Mouse (Mus musculus): Measurements from ENCODE around the gene Haghl.
"Not testable (repeated sequence)": the region's sequence is repeated elsewhere in the genome, so short reads cannot be mapped to it uniquely, and the experiment has no call there.

The Haghl gene

GRCm38 (mm10) chr17:25818851-25819780 is 33.6 kb upstream of the Haghl start:
- no peak for DNase-seq (ENCODE audit: low spot score)

- DNase-seq (ENCODE audit: low spot score) = no peak
These were observed 32.2 kb upstream of the Haghl start for GRCm38 (mm10) chr17:25817662-25818061.

DNA sequence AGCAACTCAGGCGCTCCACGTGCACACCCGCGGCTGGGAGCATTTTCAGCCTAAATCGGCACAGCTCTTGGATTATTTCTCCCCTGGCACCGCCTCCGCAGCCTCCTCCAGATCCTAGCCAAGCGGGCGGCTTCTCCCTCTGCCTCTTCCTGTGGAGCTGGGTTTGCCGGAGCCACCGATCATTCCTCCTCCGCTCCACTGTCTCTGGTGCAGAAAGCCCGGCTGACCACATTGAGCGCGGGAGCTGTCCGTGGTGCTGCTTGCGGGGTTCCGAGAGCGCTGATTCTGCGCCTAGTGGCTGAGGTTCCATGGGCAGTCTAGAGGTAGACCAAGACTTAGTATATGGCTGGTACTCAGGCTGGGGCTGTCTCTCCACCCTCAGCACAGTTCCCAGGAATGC is 28.0 kb upstream of the Haghl start:
- DNase-seq (ENCODE audit: low spot score) = peak; percentile 69

GRCm38 (mm10) chr17:25810890-25811289 is 25.4 kb upstream of the Haghl start:
- no peak for DNase-seq (ENCODE audit: low spot score)

- no peak for DNase-seq (ENCODE audit: low spot score)
These were observed 24.3 kb upstream of the Haghl start for GRCm38 (mm10) chr17:25809606-25810340.

GRCm38 (mm10) chr17:25808789-25809605 is 23.5 kb upstream of the Haghl start, which contains the start of gene Fbxl16:
TSS of gene Fbxl16 (plus strand) at chr17:25809085.
- DNase-seq (ENCODE audit: low spot score) = peak; percentile 23

DNA sequence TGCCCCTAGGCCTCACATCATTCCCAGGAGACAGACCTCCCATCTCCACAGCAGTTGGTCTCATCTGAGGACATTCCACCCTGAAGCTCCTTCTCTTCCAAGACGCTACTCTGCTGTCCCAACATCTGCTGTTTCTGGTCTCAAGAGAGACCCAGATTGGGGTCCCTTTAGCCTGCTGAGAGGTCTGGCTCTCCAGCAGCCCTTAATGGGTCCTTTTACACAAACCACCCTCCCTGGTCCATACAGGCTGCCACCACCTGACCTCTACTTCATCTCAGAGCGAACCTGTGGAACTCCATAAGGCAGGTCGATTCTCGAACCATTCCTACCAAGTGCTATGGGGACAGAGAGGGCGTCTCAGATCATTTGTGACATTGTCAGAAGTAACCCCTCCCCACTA is 22.6 kb upstream of the Haghl start:
- DNase-seq (ENCODE audit: low spot score) = no peak

DNA sequence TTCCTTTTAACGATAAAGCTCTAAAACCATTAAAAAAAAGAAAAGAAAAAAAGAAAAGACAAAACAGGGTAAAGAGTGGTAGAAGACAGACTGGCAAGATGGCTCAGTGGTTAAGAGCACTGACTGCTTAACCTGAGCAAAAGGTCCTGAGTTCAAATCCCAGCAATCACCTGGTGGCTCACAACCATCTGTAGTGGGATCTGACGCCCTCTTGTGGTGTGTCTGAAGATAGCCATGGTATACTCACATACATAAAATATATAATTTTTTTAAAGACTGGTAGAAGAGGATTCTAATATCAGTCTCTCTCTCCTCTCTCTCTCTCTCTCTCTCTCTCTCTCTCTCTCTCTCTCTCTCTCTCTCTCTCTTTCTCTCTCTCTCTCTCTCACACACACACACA is 22.0 kb upstream of the Haghl start:
- DNase-seq (ENCODE audit: low spot score) = not testable (repeated sequence)

DNA sequence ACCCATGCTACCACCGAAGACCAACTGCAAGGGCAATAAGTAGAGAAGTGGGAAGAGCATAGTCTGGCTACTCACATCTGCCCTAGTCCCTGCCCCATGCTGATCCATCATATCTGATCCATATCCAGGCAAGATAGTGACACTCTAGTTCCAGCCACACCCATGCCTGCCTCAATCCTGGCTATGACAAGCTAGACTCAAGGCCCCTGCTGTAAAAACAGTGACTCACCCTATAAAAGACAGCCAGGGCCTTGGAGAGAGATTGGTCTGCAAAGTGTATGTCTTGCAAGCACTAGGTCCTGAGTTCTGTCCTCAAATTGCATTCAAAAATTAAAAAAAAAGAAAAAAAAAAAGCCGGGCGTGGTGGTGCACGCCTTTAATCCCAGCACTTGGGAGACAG is 21.0 kb upstream of the Haghl start:
- DNase-seq (ENCODE audit: low spot score) = no peak

DNA sequence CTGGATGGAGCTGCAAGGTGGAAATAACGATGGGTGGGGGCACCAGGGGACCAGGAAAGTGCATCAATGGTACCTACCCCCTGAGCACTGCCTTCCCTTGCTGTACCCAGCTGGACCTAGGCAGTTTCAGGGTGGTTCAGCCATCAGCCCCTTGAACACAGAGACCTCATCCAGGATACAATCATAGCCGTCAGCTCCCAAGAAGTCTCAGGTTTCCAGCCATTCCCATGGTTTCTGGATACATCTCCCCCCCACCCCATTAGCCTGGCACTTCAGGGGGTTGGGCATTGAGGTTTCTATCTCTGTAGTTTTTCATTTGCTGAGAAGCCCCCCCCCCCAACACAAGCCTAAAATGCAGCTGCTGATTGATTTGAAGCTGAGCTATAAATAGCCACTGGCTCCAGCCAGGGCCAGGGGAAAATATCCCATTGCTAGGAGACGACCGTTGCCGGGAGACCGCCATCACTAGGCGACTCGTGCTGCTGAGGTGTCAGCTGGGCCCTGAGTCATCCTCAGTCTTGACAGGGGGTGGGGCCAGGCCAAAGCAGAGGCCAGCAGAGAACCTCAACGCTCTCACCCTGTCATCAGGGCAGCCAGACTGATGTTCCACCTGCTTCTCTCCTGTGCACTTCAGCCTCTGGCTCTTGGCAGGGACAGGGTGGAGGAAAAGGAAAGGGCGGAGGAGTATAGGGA is 17.5 kb upstream of the Haghl start:
- DNase-seq (ENCODE audit: low spot score) = no peak

GRCm38 (mm10) chr17:25801029-25801428 is 15.6 kb upstream of the Haghl start:
- peak; percentile 82 for DNase-seq (ENCODE audit: low spot score)

GRCm38 (mm10) chr17:25796951-25797369 is 11.5 kb upstream of the Haghl start, which contains the start of gene Metrn:
TSS of gene Metrn (minus strand) at chr17:25797136.
- DNase-seq (ENCODE audit: low spot score) = peak; percentile 77

GRCm38 (mm10) chr17:25796211-25796771 is 10.8 kb upstream of the Haghl start:
- no peak for DNase-seq (ENCODE audit: low spot score)

DNA sequence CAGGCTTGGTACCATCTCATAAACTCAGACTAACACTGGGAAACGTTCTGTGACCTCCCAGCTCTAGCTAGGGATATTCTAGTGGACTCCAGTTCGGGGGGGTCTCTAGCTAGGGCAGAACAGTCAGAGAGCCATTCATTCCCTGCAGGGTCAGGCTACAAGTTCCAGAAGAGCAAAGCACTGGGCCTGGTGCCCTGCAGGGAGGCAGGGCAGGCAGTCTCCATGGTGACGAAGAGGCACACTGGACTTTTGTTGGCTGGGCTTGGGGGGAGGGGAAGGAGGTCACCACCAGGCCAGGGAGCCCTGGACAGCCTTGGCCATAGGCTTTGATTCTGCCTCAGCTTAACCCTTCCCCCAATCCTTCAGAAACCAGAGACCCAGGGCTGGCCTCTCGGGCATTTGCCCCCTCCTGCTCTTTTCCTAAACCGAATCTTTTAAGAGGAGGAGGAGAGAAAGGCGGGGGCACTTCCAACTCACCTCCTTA is 10.2 kb upstream of the Haghl start, which contains the start of gene AC134908.4:
Gene AC134908.4 (minus strand): TSS at position 51 of the 484 bp plus-strand sequence.
- DNase-seq (ENCODE audit: low spot score) = no peak

GRCm38 (mm10) chr17:25794998-25795397 is 9.5 kb upstream of the Haghl start:
- DNase-seq (ENCODE audit: low spot score) = no peak

DNA sequence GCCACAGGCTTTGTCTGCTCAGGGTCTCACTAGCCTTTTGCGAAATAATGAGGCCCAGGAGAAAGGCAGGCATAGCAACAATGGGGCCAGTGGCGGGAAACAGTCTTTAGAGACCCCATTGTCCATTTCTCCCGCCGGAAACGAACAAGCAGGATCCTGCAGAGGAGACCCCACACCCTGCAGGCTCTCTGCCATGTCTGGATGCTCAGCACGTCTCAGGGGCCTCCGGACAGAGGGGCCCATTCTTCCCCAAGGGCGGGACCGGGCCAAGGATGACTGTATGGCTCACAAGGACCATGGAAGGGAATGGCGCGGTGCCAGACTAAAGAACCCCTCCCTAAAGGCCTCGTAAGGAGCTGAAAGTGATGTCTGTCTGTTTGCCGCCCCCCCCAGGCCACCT is 8.7 kb upstream of the Haghl start:
- DNase-seq (ENCODE audit: low spot score) = no peak

- DNase-seq (ENCODE audit: low spot score) = peak; percentile 83
These were observed 7.1 kb upstream of the Haghl start, which contains the start of gene Fam173a for GRCm38 (mm10) chr17:25792615-25793014. TSS of gene Fam173a (minus strand) at chr17:25792901.

DNA sequence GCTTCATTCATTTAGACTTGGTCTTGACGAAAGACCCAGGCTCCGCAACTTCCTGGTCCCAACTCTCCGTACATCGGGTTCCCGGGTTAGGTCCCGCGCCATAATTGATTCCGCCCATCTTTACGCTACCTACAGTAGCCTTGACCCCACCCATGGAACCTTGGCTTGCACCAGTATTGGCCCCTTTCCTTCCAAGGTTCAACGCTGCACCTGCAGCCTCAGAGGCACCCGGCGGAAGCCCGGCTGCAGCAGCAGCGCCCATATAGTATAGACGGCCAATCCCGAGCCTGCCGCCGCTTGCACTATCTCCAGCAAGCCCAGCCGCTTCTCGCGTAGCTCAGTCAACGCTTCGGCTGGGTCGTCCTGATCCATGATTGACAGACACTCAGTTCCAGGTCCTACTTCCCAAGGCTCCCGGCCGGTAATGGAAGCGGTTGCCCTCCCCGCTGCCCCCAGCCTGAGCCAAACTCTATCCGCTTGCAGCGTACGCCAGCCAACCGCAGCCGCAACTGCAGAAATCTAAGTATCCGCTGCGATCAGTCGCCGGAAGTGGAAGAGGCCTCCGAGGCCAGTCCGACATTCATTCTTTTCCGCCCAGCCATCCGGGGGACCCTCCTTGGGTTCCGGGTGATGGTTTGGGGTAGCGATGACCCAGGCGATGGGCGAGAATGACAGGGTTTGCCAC is 6.5 kb upstream of the Haghl start:
- peak; percentile 85 for DNase-seq (ENCODE audit: low spot score)

DNA sequence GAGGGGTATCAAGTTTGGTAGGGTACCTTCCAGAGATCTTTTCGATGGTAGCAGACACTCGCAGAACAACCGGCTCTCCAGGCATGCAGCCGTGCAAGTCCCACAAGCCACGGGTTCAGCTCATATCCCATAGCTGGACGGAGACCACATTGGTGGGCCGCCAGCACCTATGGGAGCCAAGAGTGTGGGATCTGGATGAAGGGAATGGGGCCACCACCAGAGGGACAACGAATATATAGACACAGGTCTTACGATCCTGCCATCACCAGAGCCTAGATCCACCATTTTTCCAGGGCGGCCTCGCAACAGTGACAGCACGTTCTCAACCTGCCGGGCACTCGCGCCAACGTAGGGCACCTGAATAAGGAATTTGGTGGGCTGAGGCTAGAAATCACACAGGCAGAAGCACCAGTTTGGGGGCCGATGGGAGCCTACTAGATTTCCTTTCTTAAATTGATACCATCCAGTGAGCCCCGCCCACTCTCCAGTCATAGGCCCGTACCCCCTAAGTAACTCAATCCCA is 5.9 kb upstream of the Haghl start:
- DNase-seq (ENCODE audit: low spot score) = no peak
